Mouse (Mus musculus) stomach, embryonic 16.5 days (tissue): ENCODE data around the gene Mknk2. TPM values are rescaled to one million over a fixed set of nuclear protein-coding genes. Genes with fewer than 3 reads are reported as not detected.
A peak's percentile ranks its signal among the peaks of the same experiment; 100 is the strongest.

ENCODE experiments used
- ATAC-seq: fragments of 200-750 bp; cut with Nextera tagmentation; 2 replicates; pipeline ENCODE4 v1.8.0; 2017; ENCODE audit warnings: moderate number of reproducible peaks, moderate TSS enrichment; ENCODE audit not compliant: insufficient read depth, low FRiP score
- H3K27ac ChIP-seq: fragments of 300-500 bp; sonication (generic); 2 replicates; pipeline ENCODE4 v1.5.1; 2014; ENCODE audit warnings: low read length
- H3K27me3 ChIP-seq: fragments of 300-500 bp; sonication (generic); 2 replicates; pipeline ENCODE4 v1.6.1; 2014; ENCODE audit warnings: low read length, control low read depth, mixed read lengths; ENCODE audit not compliant: control insufficient read depth, insufficient read depth
- H3K36me3 ChIP-seq: fragments of 300-500 bp; sonication (generic); 2 replicates; pipeline ENCODE4 v1.6.1; 2014; ENCODE audit warnings: low read length; ENCODE audit not compliant: control insufficient read depth, insufficient read depth
- H3K4me1 ChIP-seq: fragments of 300-500 bp; sonication (generic); 2 replicates; pipeline ENCODE4 v1.6.1; 2014; ENCODE audit warnings: low read length, control low read depth, mixed read lengths; ENCODE audit not compliant: control insufficient read depth, insufficient read depth
- H3K4me2 ChIP-seq: fragments of 300-500 bp; sonication (generic); 2 replicates; pipeline ENCODE4 v1.6.1; 2014; ENCODE audit warnings: low read depth, low read length, mixed read lengths
- H3K4me3 ChIP-seq: fragments of 300-500 bp; sonication (generic); replicated peaks from 2 replicates; pipeline ENCODE4 v1.5.1; 2014; ENCODE audit warnings: mild to moderate bottlenecking, low read length
- H3K9ac ChIP-seq: fragments of 300-500 bp; sonication (generic); 2 replicates; pipeline ENCODE4 v1.6.1; 2014; ENCODE audit warnings: low read length
- H3K9me3 ChIP-seq: fragments of 300-500 bp; sonication (generic); replicated peaks from 2 replicates; pipeline ENCODE4 v1.6.1; 2016; ENCODE audit warnings: low read length, control low read depth; ENCODE audit not compliant: control insufficient read depth
- WGBS: fragments of 180-500 bp; shearing (Covaris S2); extraction: QIAGEN DNeasy Blood & Tissue Kit; methylation state at CpG from one replicate; pipeline ENCODE4 v1.1.7; 2014; 5-methylcytosine and 5-hydroxymethylcytosine counted together
- polyA plus RNA-seq: library from polyadenylated mRNA; unstranded; fragments of >200 nt; fragmentation: Nextera tagmentation; extraction: Ambion mirVana; gene quantifications from 2 replicates; pipeline ENCODE4 v1.2.1, GENCODE M21; 2015

Gene Mknk2
- polyA plus RNA-seq, 1 experiment from 2014 or later, result 45.1 TPM

- H3K27me3 ChIP-seq, result no peaks in the 10 kb centered on the region
- no peak for ATAC-seq
- 76% methylated on average over 19 of the region's 19 CpGs for WGBS
Observed at GRCm38 (mm10) chr10:80666837-80667412, 11.0 kb downstream of the Mknk2 start.

GRCm38 (mm10) chr10:80665981-80666733, 11.8 kb downstream of the Mknk2 start:
- Histone ChIP-seq H3K27me3 (no peaks in the 10 kb centered on the region), H3K9ac (0 out of 2 replicates have a peak overlapping the region, but pooled peaks have one; percentile 58), H3K4me3 (no peak overlapping the region), H3K4me2 (no peak overlapping the region), H3K4me1 (peaks cover 47% of the 10 kb centered on the region), H3K36me3 (peaks cover 31% of the 10 kb centered on the region), H3K27ac (peak overlapping the region; percentile 94), H3K9me3 (no peaks in the 10 kb centered on the region)
- WGBS, result 70% methylated on average over 10 of the region's 10 CpGs
- no peak for ATAC-seq

More at GRCm38 (mm10) chr10:80666837-80667412, 11.0 kb downstream of the Mknk2 start:
- no peak overlapping the region for H3K9ac ChIP-seq
- peaks cover 47% of the 10 kb centered on the region for H3K4me1 ChIP-seq
- no peak overlapping the region for H3K4me2 ChIP-seq
- H3K36me3 ChIP-seq, result peaks cover 36% of the 10 kb centered on the region
- H3K9me3 ChIP-seq, result no peaks in the 10 kb centered on the region
- no peak overlapping the region for H3K27ac ChIP-seq
- H3K4me3 ChIP-seq, result no peak overlapping the region

GRCm38 (mm10) chr10:80665459-80665858, 12.5 kb downstream of the Mknk2 start:
- Histone ChIP-seq H3K9me3 (no peaks in the 10 kb centered on the region), H3K4me2 (peak overlapping the region; percentile 49; the same call in 1 of the 2 replicates), H3K9ac (peak overlapping the region; percentile 58; the same call in 1 of the 2 replicates), H3K4me3 (no peak overlapping the region), H3K27me3 (no peaks in the 10 kb centered on the region), H3K27ac (peak overlapping the region; percentile 94), H3K36me3 (peaks cover 28% of the 10 kb centered on the region), H3K4me1 (peaks cover 45% of the 10 kb centered on the region)
- no peak for ATAC-seq
- WGBS, result 49% methylated on average over 4 of the region's 4 CpGs

GRCm38 (mm10) chr10:80665016-80665380, 12.9 kb downstream of the Mknk2 start:
- Histone ChIP-seq H3K4me2 (peak overlapping the region; percentile 49), H3K9ac (peak overlapping the region; percentile 58; the same call in 1 of the 2 replicates), H3K36me3 (peaks cover 23% of the 10 kb centered on the region), H3K27ac (peak overlapping the region; percentile 94), H3K4me1 (peaks cover 41% of the 10 kb centered on the region), H3K9me3 (no peaks in the 10 kb centered on the region), H3K27me3 (no peaks in the 10 kb centered on the region), H3K4me3 (peak overlapping the region; percentile 10; the same call in 1 of the 2 replicates)
- WGBS, result 6% methylated on average over 10 of the region's 10 CpGs
- ATAC-seq, result peak; percentile 73

- peak overlapping the region; percentile 58; the same call in 1 of the 2 replicates for H3K9ac ChIP-seq
- H3K4me1 ChIP-seq, result peaks cover 40% of the 10 kb centered on the region
- 18% methylated on average over 16 of the region's 16 CpGs for WGBS
- ATAC-seq, result peak; percentile 76
- peak overlapping the region; percentile 94 for H3K27ac ChIP-seq
- peak overlapping the region; percentile 10; the same call in 1 of the 2 replicates for H3K4me3 ChIP-seq
- H3K36me3 ChIP-seq, result peaks cover 18% of the 10 kb centered on the region
- peak overlapping the region; percentile 49 for H3K4me2 ChIP-seq
- no peaks in the 10 kb centered on the region for H3K9me3 ChIP-seq
- H3K27me3 ChIP-seq, result no peaks in the 10 kb centered on the region
Observed at GRCm38 (mm10) chr10:80664197-80665015, 13.5 kb downstream of the Mknk2 start.

- Histone ChIP-seq H3K9me3 (no peaks in the 10 kb centered on the region), H3K4me1 (peaks cover 38% of the 10 kb centered on the region), H3K9ac (no peak overlapping the region), H3K4me2 (no peak overlapping the region; the same call in 1 of the 2 replicates), H3K4me3 (no peak overlapping the region), H3K27ac (peak overlapping the region; percentile 94), H3K36me3 (peaks cover 13% of the 10 kb centered on the region), H3K27me3 (no peaks in the 10 kb centered on the region)
- no peak for ATAC-seq
- 29% methylated on average over 5 of the region's 5 CpGs for WGBS
Observed at GRCm38 (mm10) chr10:80663485-80664196, 14.3 kb downstream of the Mknk2 start.

GRCm38 (mm10) chr10:80661149-80661548, 16.8 kb downstream of the Mknk2 start:
- no peaks in the 10 kb centered on the region for H3K27me3 ChIP-seq
- no peak for ATAC-seq
- 40% methylated on average over 5 of the region's 5 CpGs for WGBS
- H3K4me2 ChIP-seq, result no peak overlapping the region
- no peak overlapping the region for H3K4me3 ChIP-seq
- no peak overlapping the region for H3K27ac ChIP-seq
- no peaks in the 10 kb centered on the region for H3K9me3 ChIP-seq
- H3K9ac ChIP-seq, result no peak overlapping the region
- no peaks in the 10 kb centered on the region for H3K36me3 ChIP-seq
- peaks cover 32% of the 10 kb centered on the region for H3K4me1 ChIP-seq

GRCm38 (mm10) chr10:80659213-80659612, 18.7 kb downstream of the Mknk2 start:
- no peak for ATAC-seq
- no peaks in the 10 kb centered on the region for H3K36me3 ChIP-seq
- H3K4me3 ChIP-seq, result peak overlapping the region; percentile 31
- H3K27me3 ChIP-seq, result no peaks in the 10 kb centered on the region
- H3K9ac ChIP-seq, result no peak overlapping the region
- H3K4me1 ChIP-seq, result peaks cover 28% of the 10 kb centered on the region
- H3K4me2 ChIP-seq, result peak overlapping the region; percentile 31; the same call in 1 of the 2 replicates
- 13% methylated on average over 10 of the region's 10 CpGs for WGBS
- peak overlapping the region; percentile 4; the same call in 1 of the 2 replicates for H3K27ac ChIP-seq
- H3K9me3 ChIP-seq, result no peaks in the 10 kb centered on the region
